In genomic region chr10:61383021-61383714, GRCm38 (mm10) we compare ENCODE assay signal across 8 mouse cellular contexts. TPM values are rescaled to one million over a fixed set of nuclear protein-coding genes. Genes with fewer than 3 reads are reported as not detected.
A peak's percentile ranks its signal among the peaks of the same experiment; 100 is the strongest.
DNase-seq lines count a peak whose midpoint lies in the region; ATAC-seq and TF ChIP-seq lines count a peak whose summit lies in the region.

Gene Pald1, minus strand, starts transcription at chr10:61383530.

- no peaks in the 10 kb centered on the region for H3K27me3 ChIP-seq in MEL (ENCODE audit: control insufficient read depth in 1 of 2, insufficient read depth in 2 of 2, low read length in 2 of 2)
- H3K27me3 ChIP-seq in forebrain, embryonic 12.5 days = peaks cover 39% of the 10 kb centered on the region
- H3K27me3 ChIP-seq in heart, embryonic 16.5 days (ENCODE audit: control insufficient read depth, insufficient read depth, low read length) = no peaks in the 10 kb centered on the region
- H3K27me3 ChIP-seq in liver, embryonic 16.5 days (ENCODE audit: control insufficient read depth, insufficient read depth, low read depth, low read length) = peaks cover 40% of the 10 kb centered on the region
- H3K27me3 ChIP-seq in neural tube, embryonic 13.5 days = peaks cover 9% of the 10 kb centered on the region

- ATAC-seq in forebrain, embryonic 12.5 days (ENCODE audit: low FRiP score) = peak; percentile 91
- peak; percentile 82 for ATAC-seq in heart, embryonic 16.5 days (replicated peaks; ENCODE audit: extremely low read depth, insufficient read depth, low FRiP score)
- ATAC-seq in liver, embryonic 16.5 days (ENCODE audit: low read depth) = peak; percentile 81
- ATAC-seq in neural tube, embryonic 13.5 days (ENCODE audit: low read depth) = peak; percentile 86

- no peak for TF ChIP-seq CTCF in MEL (IDR thresholded peaks at IDR 0.05 in 2 of 3, conservative IDR thresholded peaks at IDR 0.05 in 1 of 3; ENCODE audit: control insufficient read depth in 1 of 3, insufficient read depth in 1 of 3, low read depth in 2 of 3, low read length in 3 of 3, poor library complexity in 1 of 3, severe bottlenecking in 1 of 3)

- no peaks in the 10 kb centered on the region for H3K9me3 ChIP-seq in MEL (replicated peaks; ENCODE audit: insufficient read depth, low read length)
- H3K9me3 ChIP-seq in forebrain, embryonic 12.5 days = no peaks in the 10 kb centered on the region
- H3K9me3 ChIP-seq in heart, embryonic 16.5 days (replicated peaks; ENCODE audit: control insufficient read depth, low read length) = no peaks in the 10 kb centered on the region
- H3K9me3 ChIP-seq in liver, embryonic 16.5 days (replicated peaks; ENCODE audit: control insufficient read depth, low read length) = no peaks in the 10 kb centered on the region
- no peaks in the 10 kb centered on the region for H3K9me3 ChIP-seq in neural tube, embryonic 13.5 days

- H3K27ac ChIP-seq in MEL (ENCODE audit: control insufficient read depth, low read depth, low read length) = no peak within 1 kb of the TSS
- H3K27ac ChIP-seq in brown adipose tissue, adult 24 weeks (replicated peaks; ENCODE audit: low read depth, low read length) = peak within 1 kb of the TSS; percentile 91
- H3K27ac ChIP-seq in forebrain, embryonic 12.5 days = 0 out of 2 replicates have a peak within 1 kb of the TSS, but pooled peaks have one; percentile 8
- H3K27ac ChIP-seq in heart, embryonic 16.5 days (ENCODE audit: low read length) = peak within 1 kb of the TSS; percentile 89
- no peak within 1 kb of the TSS for H3K27ac ChIP-seq in liver, embryonic 16.5 days (ENCODE audit: low read length)
- peak within 1 kb of the TSS; percentile 73 for H3K27ac ChIP-seq in neural tube, embryonic 13.5 days (replicated peaks)

- WGBS in forebrain, embryonic 12.5 days = under 1% methylated on average over 48 of the region's 60 CpGs
- under 1% methylated on average over 54 of the region's 60 CpGs for WGBS in heart, embryonic 16.5 days
- WGBS in liver, embryonic 16.5 days (ENCODE audit: insufficient replicate concordance) = under 1% methylated on average over 59 of the region's 60 CpGs
- under 1% methylated on average over 60 of the region's 60 CpGs for WGBS in neural tube, embryonic 13.5 days

- no peak for TF ChIP-seq RAD21 in MEL (IDR thresholded peaks at IDR 0.05; ENCODE audit: low read depth, low read length)

- peak within 1 kb of the TSS; percentile 63 to 75 for H3K4me3 ChIP-seq in MEL (ENCODE audit: control insufficient read depth in 1 of 2, insufficient read depth in 1 of 2, low read depth in 2 of 2, low read length in 2 of 2)
- H3K4me3 ChIP-seq in brown adipose tissue, adult 24 weeks (ENCODE audit: insufficient read depth, low read depth, low read length) = peak within 1 kb of the TSS; percentile 94
- peak within 1 kb of the TSS; percentile 65 for H3K4me3 ChIP-seq in forebrain, embryonic 12.5 days (replicated peaks)
- H3K4me3 ChIP-seq in heart, embryonic 16.5 days (ENCODE audit: low read length) = peak within 1 kb of the TSS; percentile 86
- H3K4me3 ChIP-seq in liver, embryonic 16.5 days (ENCODE audit: low read depth, low read length) = peak within 1 kb of the TSS; percentile 59
- H3K4me3 ChIP-seq in neural tube, embryonic 13.5 days = peak within 1 kb of the TSS; percentile 66

- no peaks in the 10 kb centered on the region for H3K79me2 ChIP-seq in MEL (ENCODE audit: control insufficient read depth, insufficient read depth, low read length, poor library complexity)

- H3K36me3 ChIP-seq in MEL (ENCODE audit: control insufficient read depth in 1 of 2, insufficient read depth in 2 of 2, low read length in 2 of 2) = peaks cover 0 to 3% of the 10 kb centered on the region in 2 experiments; a peak in 1 of 4 replicates
- no peaks in the 10 kb centered on the region for H3K36me3 ChIP-seq in forebrain, embryonic 12.5 days (replicated peaks)
- H3K36me3 ChIP-seq in heart, embryonic 16.5 days (ENCODE audit: control insufficient read depth, insufficient read depth) = no peaks in the 10 kb centered on the region
- no peaks in the 10 kb centered on the region for H3K36me3 ChIP-seq in liver, embryonic 16.5 days (ENCODE audit: control insufficient read depth, insufficient read depth)
- no peaks in the 10 kb centered on the region for H3K36me3 ChIP-seq in neural tube, embryonic 13.5 days

- peaks cover 0 to 7% of the 10 kb centered on the region in 2 experiments; a peak in 3 of 4 replicates for H3K4me1 ChIP-seq in MEL (ENCODE audit: control insufficient read depth in 1 of 2, insufficient read depth in 2 of 2, low read length in 2 of 2)
- peaks cover 16% of the 10 kb centered on the region for H3K4me1 ChIP-seq in brown adipose tissue, adult 24 weeks (ENCODE audit: control insufficient read depth, insufficient read depth, insufficient read length, low read length)
- H3K4me1 ChIP-seq in forebrain, embryonic 12.5 days = peaks cover 36% of the 10 kb centered on the region
- H3K4me1 ChIP-seq in heart, embryonic 16.5 days (ENCODE audit: control insufficient read depth, insufficient read depth, low read length) = peaks cover 53% of the 10 kb centered on the region
- peaks cover 13% of the 10 kb centered on the region for H3K4me1 ChIP-seq in liver, embryonic 16.5 days (ENCODE audit: control insufficient read depth, low read depth, low read length)
- H3K4me1 ChIP-seq in neural tube, embryonic 13.5 days (replicated peaks) = peaks cover 58% of the 10 kb centered on the region

- 0 out of 4 replicates have a peak, but pooled peaks of 1 of the 2 experiments have one; percentile 39 for TF ChIP-seq POLR2A in MEL (IDR thresholded peaks at IDR 0.05; ENCODE audit: control insufficient read depth in 1 of 2, insufficient read depth in 1 of 2, low read depth in 1 of 2, low read length in 2 of 2, poor library complexity in 1 of 2)

- H3K4me2 ChIP-seq in forebrain, embryonic 12.5 days = peak within 1 kb of the TSS; percentile 93
- peak within 1 kb of the TSS; percentile 94 for H3K4me2 ChIP-seq in heart, embryonic 16.5 days (ENCODE audit: low read depth, low read length)
- peak within 1 kb of the TSS; percentile 70 for H3K4me2 ChIP-seq in liver, embryonic 16.5 days (ENCODE audit: low read depth, low read length)
- peak within 1 kb of the TSS; percentile 91 for H3K4me2 ChIP-seq in neural tube, embryonic 13.5 days

- peak; percentile 63 for DNase-seq in MEL (ENCODE audit: low read depth, low spot score)
- DNase-seq in kidney, postnatal 36 days = peak; percentile 85 to 86
- peak; percentile 55 for DNase-seq in urinary bladder, postnatal 25 days (ENCODE audit: low spot score)

- peak within 1 kb of the TSS; percentile 71 for H3K9ac ChIP-seq in MEL (ENCODE audit: control insufficient read depth, low read depth, low read length, poor library complexity, severe bottlenecking)
- peak within 1 kb of the TSS; percentile 72 for H3K9ac ChIP-seq in forebrain, embryonic 12.5 days
- H3K9ac ChIP-seq in heart, embryonic 16.5 days (ENCODE audit: low read length) = peak within 1 kb of the TSS; percentile 91
- H3K9ac ChIP-seq in liver, embryonic 16.5 days (ENCODE audit: low read depth, low read length) = peak within 1 kb of the TSS; percentile 46
- H3K9ac ChIP-seq in neural tube, embryonic 13.5 days = peak within 1 kb of the TSS; percentile 83

- no peak for TF ChIP-seq EP300 in MEL (IDR thresholded peaks at IDR 0.05; ENCODE audit: low read depth in 1 of 2, low read length in 2 of 2)

TF ChIP-seq in MEL, 35 proteins besides CTCF, POLR2A, EP300 and RAD21:
- no peak for TF ChIP-seq USF2 (IDR thresholded peaks at IDR 0.05; ENCODE audit: borderline replicate concordance in 1 of 2, insufficient read depth in 1 of 2, low read depth in 1 of 2, low read length in 2 of 2)
- TF ChIP-seq USF1 (IDR thresholded peaks at IDR 0.05; ENCODE audit: low read depth, low read length) = no peak
- TF ChIP-seq NELFE (IDR thresholded peaks at IDR 0.05; ENCODE audit: low read depth, low read length) = 0 out of 2 replicates have a peak, but pooled peaks have one; percentile 7
- no peak for TF ChIP-seq BHLHE40 (IDR thresholded peaks at IDR 0.05; ENCODE audit: borderline replicate concordance, low read depth, low read length)
- peak; percentile 32; the same call in 1 of the 2 replicates for TF ChIP-seq ELF1 (IDR thresholded peaks at IDR 0.05; ENCODE audit: low read depth, low read length)
- TF ChIP-seq SIN3A (IDR thresholded peaks at IDR 0.05; ENCODE audit: low read length) = 0 out of 2 replicates have a peak, but pooled peaks have one; percentile 29
- TF ChIP-seq TAL1 (IDR thresholded peaks at IDR 0.05; ENCODE audit: low read length) = no peak

RNA-seq across cellular contexts. Expression of gene Pald1, which starts in this region (rescaled TPM):
- total RNA-seq in MEL (2012; rRNA removed) = 2.9 and 3.0 TPM in 2 replicates
- 1 to 10 TPM in 1 of 2 experiments, not detected in 1; 6.4 TPM for polyA plus RNA-seq in MEL (2012; ENCODE audit: insufficient read depth in 1 of 2, insufficient read length in 2 of 2, low read depth in 1 of 2, low replicate concordance in 2 of 2, missing spikeins in 1 of 2)
- 22.9 and 31.9 TPM in 2 replicates for polyA plus RNA-seq in brown adipose tissue, adult 24 weeks (2012; ENCODE audit: insufficient read depth, insufficient read length, missing spikeins)
- 20.7 and 22.9 TPM in 2 replicates for polyA plus RNA-seq in forebrain, embryonic 12.5 days (2016; fragmentation: Nextera tagmentation; extraction: Ambion mirVana)
- 21.0 and 28.4 TPM in 2 replicates for polyA plus RNA-seq in heart, embryonic 16.5 days (2015; fragmentation: Nextera tagmentation; extraction: Ambion mirVana)
- polyA plus RNA-seq in liver, embryonic 16.5 days (2015; fragmentation: Nextera tagmentation; extraction: Ambion mirVana) = 6.3 and 6.5 TPM in 2 replicates
- 30.6 and 31.5 TPM in 2 replicates for polyA plus RNA-seq in neural tube, embryonic 13.5 days (2015; fragmentation: Nextera tagmentation; extraction: Ambion mirVana)

Comparison
In these comparisons a context has a peak if more than half of its experiments do, and no peak if none do; other contexts are left out.
1. H3K27ac ChIP-seq: peak in brown adipose tissue, adult 24 weeks (single experiment), forebrain, embryonic 12.5 days (single experiment), heart, embryonic 16.5 days (single experiment) and neural tube, embryonic 13.5 days (single experiment); none in MEL (single experiment) and liver, embryonic 16.5 days (single experiment).
2. Peak in every context shown above with its lines, with median percentiles within 50 percentile points of each other: DNase-seq, H3K4me3 ChIP-seq, H3K9ac ChIP-seq, ATAC-seq and H3K4me2 ChIP-seq.